Mouse (Mus musculus): Measurements from ENCODE around the gene Ccdc14. TPM values are rescaled to one million over a fixed set of nuclear protein-coding genes. Genes with fewer than 3 reads are reported as not detected.

The Ccdc14 gene
- total and polyA plus RNA-seq, 3 experiments: 11.6 to 18.9 (median 18.5) TPM

GRCm38 (mm10) chr16:34657983-34658382, 32.4 kb upstream of the Ccdc14 start:
- in situ Hi-C loops (cut with MboI; ENCODE audit: low pct_ligation_motif_present, low pct_unique_long_range_greater_than_20kb, low sequenced_read_pairs): no loop called here

GRCm38 (mm10) chr16:34658388-34658787, 32.0 kb upstream of the Ccdc14 start:
- no peaks in the 10 kb centered on the region for H3K9me3 ChIP-seq (replicated peaks; ENCODE audit: low read length)
- no peak for DNase-seq (ENCODE audit: extremely low read depth)
- in situ Hi-C loops (cut with MboI; ENCODE audit: low pct_ligation_motif_present, low pct_unique_long_range_greater_than_20kb, low sequenced_read_pairs): no loop called here
- H3K4me3 ChIP-seq (replicated peaks in 1 of 3; ENCODE audit: low read depth in 2 of 3, low read length in 2 of 3, poor library complexity in 1 of 3): no peak overlapping the region
- no peaks in the 10 kb centered on the region for H3K79me2 ChIP-seq (replicated peaks; ENCODE audit: control insufficient read depth, extremely low read depth, insufficient read depth, poor library complexity, severe bottlenecking)
- no peaks in the 10 kb centered on the region for H3K4me1 ChIP-seq (ENCODE audit: control insufficient read depth in 1 of 2, insufficient read depth in 2 of 2)
- no peak overlapping the region for H3K4me2 ChIP-seq (ENCODE audit: insufficient read depth, low read depth, poor library complexity, severe bottlenecking)
- H3K9ac ChIP-seq (ENCODE audit: insufficient read depth, low read depth): no peak overlapping the region
- TF ChIP-seq UBTF (IDR thresholded peaks at IDR 0.05; ENCODE audit: low read depth, low read length) (no peak), CTCF (conservative IDR thresholded peaks at IDR 0.05 in 1 of 2, IDR thresholded peaks at IDR 0.05 in 1 of 2; ENCODE audit: low read depth in 2 of 2, low read length in 2 of 2) (no peak), CHD2 (IDR thresholded peaks at IDR 0.05; ENCODE audit: low read length) (no peak), RCOR1 (conservative IDR thresholded peaks at IDR 0.05; ENCODE audit: low read depth, low read length) (no peak), IRF4 (IDR thresholded peaks at IDR 0.05; ENCODE audit: low read depth, low read length) (no peak), NELFE (IDR thresholded peaks at IDR 0.05; ENCODE audit: low read depth, low read length) (no peak), NRF1 (IDR thresholded peaks at IDR 0.05; ENCODE audit: low read depth, low read length) (no peak), USF1 (IDR thresholded peaks at IDR 0.05; ENCODE audit: low read depth, low read length) (no peak), USF2 (conservative IDR thresholded peaks at IDR 0.05; ENCODE audit: low read depth, low read length) (no peak), ZC3H11A (IDR thresholded peaks at IDR 0.05; ENCODE audit: low read depth, low read length) (no peak), MAFK (IDR thresholded peaks at IDR 0.05; ENCODE audit: insufficient replicate concordance, low read length) (no peak), JUND (conservative IDR thresholded peaks at IDR 0.05; ENCODE audit: low read depth, low read length) (no peak), MAX (IDR thresholded peaks at IDR 0.05; ENCODE audit: low read length) (no peak), POLR2AphosphoS2 (IDR thresholded peaks at IDR 0.05; ENCODE audit: low read depth, low read length) (no peak)
- H3K36me3 ChIP-seq (replicated peaks in 1 of 2; ENCODE audit: control insufficient read depth in 1 of 2, insufficient read depth in 1 of 2, low read length in 1 of 2): no peaks in the 10 kb centered on the region
- peaks cover 60% of the 10 kb centered on the region for H3K27me3 ChIP-seq (replicated peaks)
- no peak overlapping the region for H3K27ac ChIP-seq (ENCODE audit: insufficient read depth, low read depth)
- dilution Hi-C loops (cut with MboI; ENCODE audit: extremely low pct_ligation_motif_present, extremely low pct_unique_long_range_greater_than_20kb, low sequenced_read_pairs): no loop called here

More at GRCm38 (mm10) chr16:34657983-34658382, 32.4 kb upstream of the Ccdc14 start:
- Histone ChIP-seq H3K4me1 (ENCODE audit: control insufficient read depth in 1 of 2, insufficient read depth in 2 of 2) (no peaks in the 10 kb centered on the region), H3K9me3 (replicated peaks; ENCODE audit: low read length) (no peaks in the 10 kb centered on the region), H3K4me2 (ENCODE audit: insufficient read depth, low read depth, poor library complexity, severe bottlenecking) (peak overlapping the region; percentile 59), H3K27me3 (replicated peaks) (peaks cover 62% of the 10 kb centered on the region), H3K36me3 (replicated peaks in 1 of 2; ENCODE audit: control insufficient read depth in 1 of 2, insufficient read depth in 1 of 2, low read length in 1 of 2) (no peaks in the 10 kb centered on the region), H3K79me2 (replicated peaks; ENCODE audit: control insufficient read depth, extremely low read depth, insufficient read depth, poor library complexity, severe bottlenecking) (no peaks in the 10 kb centered on the region), H3K9ac (ENCODE audit: insufficient read depth, low read depth) (no peak overlapping the region), H3K27ac (ENCODE audit: insufficient read depth, low read depth) (no peak overlapping the region), H3K4me3 (replicated peaks in 1 of 3; ENCODE audit: low read depth in 2 of 3, low read length in 2 of 3, poor library complexity in 1 of 3) (no peak overlapping the region)
- DNase-seq (ENCODE audit: extremely low read depth): no peak
- TF ChIP-seq NRF1 (IDR thresholded peaks at IDR 0.05; ENCODE audit: low read depth, low read length) (no peak), SIN3A (IDR thresholded peaks at IDR 0.05; ENCODE audit: low read length) (no peak), MXI1 (IDR thresholded peaks at IDR 0.05; ENCODE audit: low read depth, low read length) (no peak), ZKSCAN1 (IDR thresholded peaks at IDR 0.05; ENCODE audit: borderline replicate concordance, low read depth, low read length) (no peak), KAT2A (IDR thresholded peaks at IDR 0.05; ENCODE audit: insufficient replicate concordance, low read length) (no peak), SMC3 (IDR thresholded peaks at IDR 0.05; ENCODE audit: low read depth, low read length) (no peak), TCF12 (IDR thresholded peaks at IDR 0.05; ENCODE audit: low read depth, low read length) (no peak)
- dilution Hi-C loops (cut with MboI; ENCODE audit: extremely low pct_ligation_motif_present, extremely low pct_unique_long_range_greater_than_20kb, low sequenced_read_pairs): no loop called here

All from CH12.LX (cell line).